Mouse (Mus musculus) bone marrow, adult 2 months (tissue): ENCODE measurements around the gene Cyfip2.

Experiments used
- CTCF ChIP-seq: fragments of 200-500 bp; IDR thresholded peaks from 2 replicates; pipeline ENCODE4 v1.5.1; 2011; ENCODE audit warnings: low read length, control low read depth; ENCODE audit not compliant: control insufficient read depth, insufficient read depth
- POLR2A ChIP-seq: fragments of 200-500 bp; IDR thresholded peaks from 2 replicates; pipeline ENCODE4 v1.6.1; 2011; ENCODE audit warnings: low read depth, mild to moderate bottlenecking, control low read depth, low read length, borderline replicate concordance; ENCODE audit not compliant: control insufficient read depth

DNA sequence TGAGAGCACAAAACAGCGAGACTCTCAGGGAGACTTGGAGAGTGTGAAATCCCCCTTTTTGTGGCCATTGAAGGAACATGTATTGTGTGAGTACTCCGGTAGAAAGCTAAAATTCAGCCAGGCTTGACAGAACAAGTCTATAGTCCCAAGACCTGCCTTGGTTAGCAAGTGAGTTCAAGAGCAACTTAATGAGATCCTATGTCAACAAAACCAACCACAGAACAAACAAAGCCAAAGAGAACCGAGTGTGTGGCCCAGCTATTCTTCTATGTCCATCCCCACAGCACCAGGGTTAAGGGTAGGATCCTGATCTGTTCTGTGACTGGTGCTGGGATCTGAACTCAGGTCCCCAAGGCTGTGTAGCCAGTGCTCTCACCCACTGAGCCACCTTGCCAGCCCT lies 48.1 kb downstream of the Cyfip2 start:
- TF ChIP-seq CTCF (no peak), POLR2A (no peak)
